Mouse (Mus musculus) bone marrow macrophage, adult 2 months (primary cell): Measurements from ENCODE around the gene Kcnk5.

Experiments
- CTCF ChIP-seq: IDR thresholded peaks from 2 replicates; pipeline ENCODE4 v1.5.1; 2012; ENCODE audit warnings: low read depth, mild to moderate bottlenecking, low read length, moderate library complexity
- POLR2A ChIP-seq: IDR thresholded peaks from 2 replicates; pipeline ENCODE4 v1.6.1; 2012; ENCODE audit warnings: mild to moderate bottlenecking, low read depth, low read length, borderline replicate concordance

DNA sequence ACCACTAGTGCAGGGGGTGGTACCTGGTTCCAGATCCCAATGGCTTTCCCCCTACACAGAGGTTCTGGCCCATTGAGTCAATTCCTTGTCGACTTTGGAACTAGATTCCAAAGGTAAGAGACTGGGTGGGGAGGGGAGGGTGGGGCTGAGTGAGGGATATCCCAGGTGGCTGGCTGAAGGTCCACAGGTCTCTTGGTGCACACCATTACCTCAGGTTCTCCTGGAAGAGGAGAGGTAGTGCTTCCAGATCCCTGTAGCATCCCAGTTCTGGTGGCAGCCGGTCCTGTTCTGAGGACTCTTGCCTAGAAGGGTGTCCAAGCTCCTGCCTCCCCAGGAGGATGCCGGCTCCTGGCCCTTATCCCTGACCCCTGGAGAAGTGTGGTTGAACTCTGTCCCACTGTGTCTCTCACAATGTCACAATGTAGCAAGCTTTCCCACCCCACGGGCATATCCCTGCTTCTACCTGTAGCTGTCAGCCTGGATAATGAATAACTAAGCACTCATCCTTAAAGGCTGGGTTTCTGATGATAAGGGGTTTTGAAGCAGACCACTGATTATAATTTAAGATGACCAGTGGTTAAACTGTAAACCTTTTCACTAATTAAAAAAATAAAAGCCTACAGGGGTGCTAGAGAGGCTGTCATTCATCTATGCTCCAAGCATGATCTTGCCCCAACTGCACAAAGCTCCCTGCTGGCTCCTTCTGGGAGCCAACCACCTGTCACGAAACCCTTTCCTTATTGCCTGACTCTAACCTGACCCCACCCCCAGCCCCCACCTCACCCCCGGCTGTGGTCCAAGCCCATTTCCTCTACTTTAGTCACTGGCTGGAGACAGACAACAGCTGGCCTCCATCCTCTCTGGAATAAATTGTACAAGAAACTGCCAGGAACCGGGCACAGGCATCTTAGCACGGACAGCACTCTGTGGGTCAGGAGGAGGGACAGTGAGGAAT, 22.6 kb downstream of the Kcnk5 start:
- TF ChIP-seq CTCF, result no peak
- no peak for TF ChIP-seq POLR2A
